Mouse (Mus musculus): ENCODE data around the gene Cdk19. TPM values are rescaled to one million over a fixed set of nuclear protein-coding genes. Genes with fewer than 3 reads are reported as not detected.

The Cdk19 gene
- polyA plus RNA-seq, 1 experiment from 2014 or later: 12.0 TPM

GRCm38 (mm10) chr10:40371184-40371913 lies 32.0 kb downstream of the Cdk19 start:
- Histone ChIP-seq H3K9me3 (no peaks in the 10 kb centered on the region), H3K9ac (no peak overlapping the region), H3K4me2 (peak overlapping the region; percentile 46), H3K27me3 (no peaks in the 10 kb centered on the region), H3K4me3 (no peak overlapping the region), H3K27ac (peak overlapping the region; percentile 87), H3K4me1 (peaks cover 33% of the 10 kb centered on the region), H3K36me3 (no peaks in the 10 kb centered on the region)
- 63% methylated on average over 8 of the region's 8 CpGs for WGBS
- ATAC-seq (ENCODE audit: insufficient number of reproducible peaks, insufficient read depth, low FRiP score, low TSS enrichment, low read depth): no peak

DNA sequence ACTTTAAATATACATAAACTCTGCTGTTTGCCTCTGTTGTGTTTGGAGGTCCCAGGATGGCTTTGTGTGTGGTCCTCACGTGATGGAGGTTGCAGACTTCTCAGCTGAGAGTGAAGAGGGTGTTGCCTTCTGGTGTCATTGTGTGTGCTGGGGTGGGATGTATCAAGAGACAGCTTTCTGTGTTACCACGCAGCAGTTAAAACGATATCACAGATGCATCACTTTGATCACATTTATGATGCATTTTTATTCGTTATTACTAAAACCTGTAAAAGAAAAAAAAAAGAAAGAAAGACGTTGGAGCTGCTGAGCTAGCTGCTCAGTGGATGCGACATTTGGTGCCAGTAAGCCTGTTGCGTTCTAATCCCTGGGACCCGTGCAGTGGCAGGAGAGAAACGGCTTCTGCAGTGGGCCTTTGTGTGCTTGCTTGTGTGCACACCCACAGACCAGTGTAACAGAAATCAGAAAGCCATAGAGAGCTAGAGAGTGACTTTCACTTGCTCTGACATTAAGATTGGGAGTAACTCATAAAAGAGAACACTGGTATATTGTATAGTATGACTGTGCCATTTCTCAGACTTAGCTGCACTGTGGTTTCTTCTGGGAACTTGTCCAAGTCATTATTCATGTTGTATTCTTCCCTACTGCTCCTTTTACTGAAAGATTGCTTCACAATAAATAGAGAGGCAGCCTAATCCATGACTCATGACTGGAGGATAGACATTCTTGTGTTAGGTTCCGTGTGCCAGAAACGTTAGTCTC lies 32.7 kb downstream of the Cdk19 start:
- Histone ChIP-seq H3K4me3 (no peak overlapping the region), H3K4me2 (peak overlapping the region; percentile 46), H3K36me3 (no peaks in the 10 kb centered on the region), H3K27ac (peak overlapping the region; percentile 87), H3K27me3 (no peaks in the 10 kb centered on the region), H3K4me1 (peaks cover 35% of the 10 kb centered on the region), H3K9me3 (no peaks in the 10 kb centered on the region), H3K9ac (peak overlapping the region; percentile 41; the same call in 1 of the 2 replicates)
- 0 out of 2 replicates have a peak, but pooled peaks have one; percentile 37 for ATAC-seq (ENCODE audit: insufficient number of reproducible peaks, insufficient read depth, low FRiP score, low TSS enrichment, low read depth)
- 44% methylated on average over 11 of the region's 11 CpGs for WGBS

DNA sequence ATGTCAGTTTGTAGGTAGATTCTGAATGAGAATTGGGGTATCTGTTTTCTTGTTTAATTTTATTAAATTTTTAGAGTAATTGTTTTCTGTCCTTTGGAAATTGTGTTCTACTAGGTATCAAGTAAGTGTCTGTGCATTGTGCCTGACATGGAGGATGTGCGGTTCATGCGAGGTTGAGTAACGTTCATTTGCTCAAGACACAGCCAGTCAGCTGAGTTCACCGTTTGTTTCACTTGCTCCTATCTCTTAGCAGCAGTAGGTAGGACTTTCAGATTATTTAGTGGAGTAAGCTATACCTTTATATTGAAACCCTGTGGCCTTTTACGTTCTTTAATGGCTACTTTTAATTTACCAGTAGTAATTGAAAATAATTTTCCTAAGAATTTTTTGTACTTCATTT lies 34.4 kb downstream of the Cdk19 start:
- Histone ChIP-seq H3K9me3 (no peaks in the 10 kb centered on the region), H3K27me3 (no peaks in the 10 kb centered on the region), H3K27ac (no peak overlapping the region), H3K36me3 (no peaks in the 10 kb centered on the region), H3K9ac (no peak overlapping the region), H3K4me1 (peaks cover 29% of the 10 kb centered on the region), H3K4me2 (no peak overlapping the region), H3K4me3 (no peak overlapping the region)
- WGBS: 94% methylated on average over 5 of the region's 5 CpGs
- ATAC-seq (ENCODE audit: insufficient number of reproducible peaks, insufficient read depth, low FRiP score, low TSS enrichment, low read depth): no peak

GRCm38 (mm10) chr10:40374828-40375227 lies 35.5 kb downstream of the Cdk19 start:
- no peak overlapping the region for H3K27ac ChIP-seq
- no peak overlapping the region for H3K4me2 ChIP-seq
- H3K4me3 ChIP-seq: no peak overlapping the region
- H3K9me3 ChIP-seq: no peaks in the 10 kb centered on the region
- no peak for ATAC-seq (ENCODE audit: insufficient number of reproducible peaks, insufficient read depth, low FRiP score, low TSS enrichment, low read depth)
- no peak overlapping the region for H3K9ac ChIP-seq
- no peaks in the 10 kb centered on the region for H3K36me3 ChIP-seq
- H3K4me1 ChIP-seq: peaks cover 35% of the 10 kb centered on the region
- WGBS: 82% methylated on average over 7 of the region's 7 CpGs
- H3K27me3 ChIP-seq: no peaks in the 10 kb centered on the region

GRCm38 (mm10) chr10:40376286-40376685 lies 36.9 kb downstream of the Cdk19 start:
- no peak for ATAC-seq (ENCODE audit: insufficient number of reproducible peaks, insufficient read depth, low FRiP score, low TSS enrichment, low read depth)
- Histone ChIP-seq H3K4me2 (no peak overlapping the region), H3K27ac (no peak overlapping the region), H3K9ac (no peak overlapping the region), H3K4me3 (no peak overlapping the region), H3K9me3 (no peaks in the 10 kb centered on the region), H3K36me3 (no peaks in the 10 kb centered on the region), H3K4me1 (peaks cover 32% of the 10 kb centered on the region), H3K27me3 (no peaks in the 10 kb centered on the region)
- WGBS: 67% methylated on average over 3 of the region's 3 CpGs

DNA sequence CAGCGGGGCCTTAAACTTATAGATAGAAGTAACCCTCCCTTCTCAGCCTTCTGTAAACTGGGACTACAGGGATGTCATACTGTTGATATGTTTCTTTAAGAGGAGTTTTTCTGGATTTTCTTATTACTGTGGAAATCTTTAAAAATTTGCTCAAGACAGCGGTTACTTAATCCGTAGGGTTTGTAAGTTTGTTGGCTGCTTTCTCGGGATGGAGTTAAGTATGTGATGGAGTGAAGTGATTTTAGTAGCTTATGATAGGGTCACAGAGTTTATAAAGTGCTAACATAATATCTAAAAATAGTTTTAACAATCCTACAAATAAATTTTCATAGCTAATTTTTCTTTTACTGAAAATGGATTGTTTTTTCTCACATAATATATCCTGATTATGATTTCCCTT lies 38.9 kb downstream of the Cdk19 start:
- Histone ChIP-seq H3K4me2 (no peak overlapping the region), H3K27me3 (no peaks in the 10 kb centered on the region), H3K27ac (no peak overlapping the region), H3K4me3 (no peak overlapping the region), H3K4me1 (peaks cover 16% of the 10 kb centered on the region), H3K36me3 (no peaks in the 10 kb centered on the region), H3K9ac (no peak overlapping the region), H3K9me3 (no peaks in the 10 kb centered on the region)
- WGBS: 74% methylated on average over 4 of the region's 4 CpGs
- ATAC-seq (ENCODE audit: insufficient number of reproducible peaks, insufficient read depth, low FRiP score, low TSS enrichment, low read depth): no peak

DNA sequence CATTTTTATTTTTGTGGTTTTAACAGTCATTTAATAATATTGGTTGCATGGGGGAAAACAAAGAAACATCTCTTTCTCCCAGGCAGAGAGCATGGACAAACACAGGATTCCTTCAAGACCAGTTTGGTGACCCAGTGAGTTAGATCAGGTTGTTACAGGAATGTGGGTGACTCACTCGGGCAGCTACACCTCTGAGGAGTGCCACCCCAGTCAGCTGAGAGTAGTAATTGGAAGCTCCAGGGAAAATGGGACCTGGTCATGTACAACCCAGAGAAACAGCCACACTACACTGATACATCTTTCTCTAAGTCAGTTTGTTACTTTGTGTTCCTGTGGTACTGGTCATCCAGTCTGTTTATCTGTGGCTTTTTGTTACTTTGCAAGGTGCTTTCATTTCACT lies 40.3 kb downstream of the Cdk19 start:
- Histone ChIP-seq H3K4me1 (peaks cover 16% of the 10 kb centered on the region), H3K4me3 (no peak overlapping the region), H3K36me3 (no peaks in the 10 kb centered on the region), H3K9me3 (no peaks in the 10 kb centered on the region), H3K27ac (no peak overlapping the region), H3K27me3 (no peaks in the 10 kb centered on the region), H3K4me2 (no peak overlapping the region), H3K9ac (no peak overlapping the region)
- ATAC-seq (ENCODE audit: insufficient number of reproducible peaks, insufficient read depth, low FRiP score, low TSS enrichment, low read depth): no peak
- WGBS: 29% methylated on average over 1 of the region's 1 CpGs

DNA sequence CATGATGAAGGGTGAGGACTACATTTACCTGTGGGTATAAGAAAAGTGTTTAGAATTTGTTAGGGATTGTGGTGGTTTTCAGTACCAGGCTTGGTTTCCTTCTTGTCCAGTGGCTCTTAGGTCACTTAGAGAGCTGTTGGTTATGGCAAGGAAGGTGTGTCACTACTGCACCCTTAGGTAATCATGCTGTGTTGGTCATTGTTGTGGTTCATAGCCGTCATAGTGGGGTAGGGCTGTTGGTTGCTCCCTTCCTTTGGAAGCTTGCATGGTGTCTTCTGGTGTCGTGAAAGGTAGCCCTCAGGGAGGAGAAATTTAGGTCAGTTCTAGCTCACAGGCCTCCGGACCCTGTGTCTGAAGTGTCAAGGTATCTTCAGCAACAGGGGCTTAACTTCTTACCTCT lies 46.0 kb downstream of the Cdk19 start:
- Histone ChIP-seq H3K4me2 (no peak overlapping the region), H3K27me3 (no peaks in the 10 kb centered on the region)
- 90% methylated on average over 3 of the region's 3 CpGs for WGBS

DNA sequence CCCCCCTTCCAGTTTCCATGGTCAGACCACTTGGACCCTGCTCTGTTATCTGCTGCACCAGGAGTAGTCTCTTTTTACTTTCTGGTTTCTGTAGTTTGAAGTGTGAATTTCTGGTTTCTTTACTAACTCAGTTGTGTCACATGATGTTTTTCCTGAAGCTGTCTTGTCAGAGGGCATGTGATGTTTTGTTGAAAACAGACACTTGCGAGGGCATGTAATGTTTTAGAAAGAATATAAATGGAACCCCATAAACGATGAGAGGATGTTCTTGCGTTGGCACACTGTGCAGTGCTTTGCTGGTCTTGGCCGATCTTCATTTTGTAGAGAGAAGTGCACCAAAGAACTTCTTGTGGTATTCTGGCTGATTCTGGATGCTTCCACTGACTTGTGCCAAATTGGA lies 46.8 kb downstream of the Cdk19 start:
- H3K9me3 ChIP-seq: no peaks in the 10 kb centered on the region
- 0 out of 2 replicates have a peak, but pooled peaks cover under 1% of the 10 kb centered on the region for H3K36me3 ChIP-seq
- H3K4me1 ChIP-seq: no peaks in the 10 kb centered on the region
- H3K27ac ChIP-seq: no peak overlapping the region
- no peak for ATAC-seq (ENCODE audit: insufficient number of reproducible peaks, insufficient read depth, low FRiP score, low TSS enrichment, low read depth)
- H3K4me2 ChIP-seq: no peak overlapping the region
- no peak overlapping the region for H3K4me3 ChIP-seq
- H3K9ac ChIP-seq: no peak overlapping the region
- 91% methylated on average over 4 of the region's 4 CpGs for WGBS
- H3K27me3 ChIP-seq: no peaks in the 10 kb centered on the region

More for the DNA sequence above, 46.0 kb downstream of the Cdk19 start:
- no peak overlapping the region for H3K4me3 ChIP-seq
- no peak for ATAC-seq (ENCODE audit: insufficient number of reproducible peaks, insufficient read depth, low FRiP score, low TSS enrichment, low read depth)
- no peak overlapping the region for H3K9ac ChIP-seq
- no peak overlapping the region for H3K27ac ChIP-seq
- no peaks in the 10 kb centered on the region for H3K36me3 ChIP-seq
- H3K4me1 ChIP-seq: no peaks in the 10 kb centered on the region
- no peaks in the 10 kb centered on the region for H3K9me3 ChIP-seq

DNA sequence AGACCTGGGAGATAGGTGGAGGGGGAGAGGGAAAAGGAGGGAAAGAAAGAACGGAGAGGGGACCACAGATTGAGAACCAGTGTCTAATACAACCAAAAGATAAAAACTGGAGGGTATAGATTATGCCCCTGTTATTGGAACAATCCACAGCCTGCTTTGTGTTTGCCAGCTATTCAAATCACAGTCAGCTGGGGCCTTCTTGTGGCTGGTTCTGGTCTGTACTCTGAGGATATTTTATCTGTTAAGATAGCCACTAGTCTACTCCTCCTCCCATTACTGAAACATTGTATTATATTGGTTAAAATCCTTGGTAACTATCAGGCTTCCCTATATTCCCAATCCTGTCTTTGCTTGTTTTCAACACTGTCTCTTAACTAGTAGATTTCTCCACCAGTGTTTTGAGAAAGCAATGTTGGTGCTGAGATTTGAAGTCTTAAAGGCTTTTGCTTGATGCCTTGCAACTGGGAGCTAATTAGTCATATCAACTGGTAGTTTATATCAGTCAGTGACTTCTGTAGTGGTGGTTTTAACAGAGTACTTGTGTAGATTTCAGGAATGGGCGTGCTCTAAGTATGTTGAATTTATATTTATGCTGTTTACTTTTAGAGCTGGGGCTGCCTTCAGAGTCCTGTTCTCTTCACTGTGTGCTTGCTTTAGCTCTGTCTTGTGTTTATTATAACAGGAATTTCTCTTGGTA lies 54.2 kb downstream of the Cdk19 start:
- Histone ChIP-seq H3K27ac (no peak overlapping the region), H3K4me1 (peaks cover 6% of the 10 kb centered on the region; the same call in 1 of the 2 replicates), H3K9me3 (no peaks in the 10 kb centered on the region), H3K4me2 (no peak overlapping the region), H3K4me3 (no peak overlapping the region), H3K27me3 (no peaks in the 10 kb centered on the region), H3K9ac (no peak overlapping the region), H3K36me3 (peaks cover 17% of the 10 kb centered on the region)
- 88% methylated on average over 2 of the region's 2 CpGs for WGBS
- no peak for ATAC-seq (ENCODE audit: insufficient number of reproducible peaks, insufficient read depth, low FRiP score, low TSS enrichment, low read depth)

GRCm38 (mm10) chr10:40398842-40399241 lies 59.5 kb downstream of the Cdk19 start:
- Histone ChIP-seq H3K9me3 (no peaks in the 10 kb centered on the region), H3K9ac (no peak overlapping the region), H3K36me3 (peaks cover 15% of the 10 kb centered on the region), H3K4me3 (no peak overlapping the region), H3K4me2 (no peak overlapping the region), H3K27ac (peak overlapping the region; percentile 48; the same call in 1 of the 2 replicates), H3K27me3 (no peaks in the 10 kb centered on the region), H3K4me1 (peaks cover 7% of the 10 kb centered on the region; the same call in 1 of the 2 replicates)
- no peak for ATAC-seq (ENCODE audit: insufficient number of reproducible peaks, insufficient read depth, low FRiP score, low TSS enrichment, low read depth)
- 81% methylated on average over 3 of the region's 3 CpGs for WGBS

Measured in embryonic facial prominence, embryonic 13.5 days (tissue).